Mouse (Mus musculus): ENCODE results near the gene Slc44a1.

Gene Slc44a1

GRCm38 (mm10) chr4:53462505-53463251, 22.5 kb downstream of the Slc44a1 start:
- no peak for DNase-seq (ENCODE audit: low read depth in 2 of 2, low spot score in 2 of 2)

DNA sequence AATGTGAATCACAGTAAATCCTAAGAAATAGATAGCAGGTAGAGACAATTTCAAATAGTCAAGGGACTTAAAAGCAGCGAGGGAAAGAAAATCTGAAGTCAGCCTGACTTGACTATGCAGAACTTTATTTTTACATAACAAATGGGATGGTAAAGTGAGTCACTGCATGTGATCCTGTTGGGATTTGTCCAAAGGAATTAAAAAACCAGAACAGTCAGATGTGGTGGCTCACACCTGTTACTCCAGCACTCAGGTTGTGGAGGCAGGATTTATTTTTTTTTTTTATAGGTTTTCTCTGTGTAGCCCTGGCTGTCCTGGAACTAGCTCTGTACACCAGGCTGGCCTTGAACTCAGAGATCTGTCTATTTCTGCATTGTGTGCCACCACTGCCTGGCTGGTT, 25.7 kb downstream of the Slc44a1 start:
- DNase-seq (ENCODE audit: low read depth in 2 of 2, low spot score in 2 of 2): no peak

DNA sequence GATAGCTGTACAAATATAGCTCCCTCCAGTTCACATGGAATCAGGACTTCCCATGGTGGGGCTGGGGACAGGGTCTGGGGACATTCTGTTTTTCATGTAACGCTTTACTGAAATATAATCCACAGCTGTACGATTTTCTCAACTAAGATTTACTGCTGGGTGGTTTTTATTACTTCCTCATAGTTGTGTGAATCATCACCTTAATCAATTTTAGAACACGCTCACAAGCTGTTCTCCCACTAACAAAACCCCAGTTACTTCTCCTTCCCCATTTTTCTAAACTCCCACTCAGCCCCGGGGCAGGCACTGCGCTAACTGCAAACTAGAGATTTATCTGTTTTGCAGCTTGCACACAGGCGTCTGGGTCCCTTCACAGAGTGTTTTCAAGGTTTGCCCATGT, 28.8 kb downstream of the Slc44a1 start:
- no peak for DNase-seq (ENCODE audit: low read depth in 2 of 2, low spot score in 2 of 2)

- no peak for DNase-seq (ENCODE audit: low read depth in 2 of 2, low spot score in 2 of 2)
Observed at GRCm38 (mm10) chr4:53474109-53474508, 33.9 kb downstream of the Slc44a1 start.

DNA sequence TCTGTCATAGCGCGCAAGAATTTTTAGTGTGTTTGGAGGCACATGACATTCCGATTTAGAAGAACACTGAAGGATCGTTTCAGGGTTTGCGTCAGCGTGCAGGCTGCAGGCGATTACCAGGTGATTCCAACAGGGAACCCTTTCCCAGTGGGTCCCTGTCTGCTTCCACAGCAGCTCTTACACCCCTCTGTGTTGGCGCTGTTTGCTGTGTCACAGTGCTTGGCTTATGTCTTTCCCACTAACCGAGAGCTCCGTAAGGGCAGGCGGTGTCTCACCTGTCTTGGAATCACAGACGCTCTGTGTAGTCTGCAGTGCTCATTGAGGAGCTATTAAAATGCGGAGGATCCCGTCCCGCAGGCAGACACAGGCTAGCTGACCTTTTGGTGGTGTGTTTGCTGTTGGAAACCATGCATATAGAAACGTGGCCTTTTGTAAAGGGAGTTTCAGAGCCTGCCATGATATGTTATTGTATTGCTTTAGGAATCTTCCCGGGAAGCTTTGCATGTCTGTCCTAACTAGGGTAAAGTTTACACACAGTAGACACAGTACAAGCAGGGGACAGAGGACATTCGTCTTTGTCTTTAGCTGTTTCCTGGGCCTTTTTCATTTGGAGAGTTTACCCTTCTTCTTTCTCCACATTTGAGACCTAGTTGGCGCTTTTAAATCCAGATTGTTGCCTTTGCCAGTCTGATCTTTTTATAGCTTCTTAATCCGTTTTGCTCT, 35.2 kb downstream of the Slc44a1 start:
- no peak for DNase-seq (ENCODE audit: low read depth in 2 of 2, low spot score in 2 of 2)

GRCm38 (mm10) chr4:53478644-53479043, 38.4 kb downstream of the Slc44a1 start:
- DNase-seq (ENCODE audit: low read depth in 2 of 2, low spot score in 2 of 2): no peak

- no peak for DNase-seq (ENCODE audit: low read depth in 2 of 2, low spot score in 2 of 2)
Observed at GRCm38 (mm10) chr4:53487216-53488188, 47.3 kb downstream of the Slc44a1 start.

GRCm38 (mm10) chr4:53488803-53489202, 48.6 kb downstream of the Slc44a1 start:
- DNase-seq (ENCODE audit: low read depth in 2 of 2, low spot score in 2 of 2): no peak

- DNase-seq (ENCODE audit: low read depth in 2 of 2, low spot score in 2 of 2): no peak
Observed at GRCm38 (mm10) chr4:53490371-53490770, 50.2 kb downstream of the Slc44a1 start.

GRCm38 (mm10) chr4:53491269-53491668, 51.1 kb downstream of the Slc44a1 start:
- DNase-seq (ENCODE audit: low read depth in 2 of 2, low spot score in 2 of 2): no peak

GRCm38 (mm10) chr4:53495646-53496045, 55.4 kb downstream of the Slc44a1 start:
- no peak for DNase-seq (ENCODE audit: low read depth in 2 of 2, low spot score in 2 of 2)

- no peak for DNase-seq (ENCODE audit: low read depth in 2 of 2, low spot score in 2 of 2)
Observed at GRCm38 (mm10) chr4:53502764-53503163, 62.6 kb downstream of the Slc44a1 start.

DNA sequence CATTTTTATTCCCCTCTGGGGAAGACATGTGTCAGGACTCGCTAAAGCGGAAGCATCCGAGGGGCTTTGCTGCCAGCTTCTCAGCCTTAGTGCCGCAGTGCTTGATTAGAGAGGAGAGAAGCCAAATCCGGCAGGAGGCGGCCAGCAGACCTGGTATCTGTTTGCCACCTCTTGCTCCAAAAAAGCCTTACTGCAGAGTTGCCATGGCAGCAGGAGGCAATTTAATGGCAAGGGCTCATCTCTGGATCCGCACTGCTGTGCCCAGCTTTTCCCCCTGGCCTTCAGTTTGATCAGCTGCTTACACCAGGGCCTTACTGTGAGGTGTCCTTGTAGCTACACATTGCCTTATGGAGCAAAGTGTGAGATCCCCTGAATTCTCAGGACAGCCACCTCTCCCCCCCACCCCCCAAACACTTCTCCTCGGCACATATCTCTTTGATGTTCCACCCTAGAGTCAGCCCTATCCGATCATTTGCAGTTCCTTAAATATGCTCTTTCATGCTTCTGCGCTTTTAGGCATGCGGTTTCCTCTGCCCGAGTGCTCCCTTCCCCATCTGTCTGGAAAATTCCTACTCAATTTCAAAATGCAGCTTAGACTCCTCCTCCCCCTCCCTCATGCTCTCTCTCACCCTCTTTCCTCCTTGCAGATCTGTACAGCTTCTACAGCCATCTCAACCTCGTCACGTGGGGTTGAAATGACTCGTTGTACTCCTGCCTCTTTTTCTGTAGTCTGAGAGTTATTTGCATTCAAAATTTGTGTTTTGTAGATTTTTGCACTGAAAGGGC, 72.1 kb downstream of the Slc44a1 start:
- DNase-seq (ENCODE audit: low read depth in 2 of 2, low spot score in 2 of 2): no peak

DNA sequence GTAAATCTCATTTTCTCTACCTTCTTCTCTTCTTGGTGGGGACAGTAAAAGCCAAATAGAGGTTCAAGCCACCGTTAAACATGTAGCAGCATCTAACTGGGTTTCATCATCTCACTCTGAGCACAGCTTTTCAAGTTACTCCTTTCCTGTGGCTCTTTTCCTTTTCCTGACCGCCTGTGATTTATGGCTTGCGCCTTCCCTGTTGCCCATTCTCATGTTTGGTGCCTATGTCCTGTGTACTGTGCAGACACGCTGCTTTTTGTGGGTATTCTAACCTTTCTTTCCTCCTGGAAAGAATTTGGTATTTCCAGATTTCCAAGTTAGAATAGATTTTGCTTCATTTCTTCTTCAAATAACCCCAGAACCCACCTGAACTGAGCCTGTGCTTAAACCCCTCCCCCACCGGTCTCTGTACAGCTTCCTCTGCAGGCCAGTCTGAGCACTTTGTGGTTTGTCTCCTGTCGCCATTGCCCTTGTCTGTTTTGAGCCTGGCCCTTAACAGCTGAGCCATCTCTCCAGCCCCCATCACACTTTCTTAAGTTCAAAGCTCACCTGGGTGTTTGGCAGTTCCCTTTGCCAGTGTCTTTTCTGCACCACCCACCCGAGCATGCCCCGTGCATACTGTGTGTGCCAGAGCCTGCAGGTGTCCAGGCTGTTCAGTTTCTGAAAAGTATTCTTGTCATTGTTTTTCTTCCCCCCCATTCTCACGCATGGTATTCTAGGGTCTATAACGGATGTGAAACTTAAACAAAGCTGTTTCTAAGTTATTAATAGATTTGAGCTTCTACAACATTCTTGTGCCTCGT, 73.3 kb downstream of the Slc44a1 start:
- no peak for DNase-seq (ENCODE audit: low read depth in 2 of 2, low spot score in 2 of 2)

DNA sequence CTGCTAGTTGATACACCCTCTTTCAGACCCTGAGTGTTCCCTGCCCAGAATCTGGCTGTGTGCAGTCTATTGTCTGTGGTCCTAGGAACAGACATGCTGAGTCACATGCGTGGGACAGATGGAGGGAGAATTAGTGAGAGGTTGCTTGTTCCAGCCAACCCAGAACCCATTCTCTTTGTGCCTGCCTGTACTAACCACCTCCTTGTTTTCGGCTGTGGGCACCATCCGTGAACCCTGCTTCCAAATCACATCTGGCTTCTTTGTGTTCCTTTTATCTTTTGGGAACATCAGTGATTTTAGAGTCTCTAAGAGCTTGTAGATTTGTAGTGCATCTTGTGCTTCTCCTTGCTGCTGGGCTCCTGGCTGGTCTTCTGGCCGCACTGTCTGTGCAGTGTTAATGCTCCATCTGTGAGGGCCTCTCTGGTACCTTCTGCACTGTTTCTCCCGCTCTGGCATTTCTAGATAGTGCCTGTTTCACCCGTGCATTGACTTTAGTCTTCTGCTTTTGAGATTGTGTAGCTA, 75.9 kb downstream of the Slc44a1 start:
- DNase-seq (ENCODE audit: low read depth in 2 of 2, low spot score in 2 of 2): no peak

DNA sequence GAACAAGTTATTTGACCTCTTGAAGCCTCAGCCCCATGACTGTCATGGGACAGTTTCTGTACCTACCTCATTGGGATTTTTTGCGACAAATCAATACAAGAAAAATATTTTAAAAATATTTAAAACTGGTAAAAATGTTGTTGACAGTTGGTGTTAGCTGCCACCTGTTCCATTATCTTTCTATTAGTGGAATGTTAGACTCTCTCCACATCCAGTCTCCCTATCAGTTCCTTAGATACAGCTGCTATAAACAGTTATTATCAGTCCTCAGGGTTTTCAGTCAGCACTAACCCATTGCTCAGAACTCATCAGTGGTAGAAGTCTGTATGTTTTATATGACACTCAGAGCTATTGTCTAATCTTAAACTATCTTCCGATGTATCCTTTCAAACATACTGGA, 79.2 kb downstream of the Slc44a1 start:
- DNase-seq (ENCODE audit: low read depth in 2 of 2, low spot score in 2 of 2): no peak

- no peak for DNase-seq (ENCODE audit: low read depth in 2 of 2, low spot score in 2 of 2)
Observed at GRCm38 (mm10) chr4:53521028-53521427, 80.8 kb downstream of the Slc44a1 start.

DNA sequence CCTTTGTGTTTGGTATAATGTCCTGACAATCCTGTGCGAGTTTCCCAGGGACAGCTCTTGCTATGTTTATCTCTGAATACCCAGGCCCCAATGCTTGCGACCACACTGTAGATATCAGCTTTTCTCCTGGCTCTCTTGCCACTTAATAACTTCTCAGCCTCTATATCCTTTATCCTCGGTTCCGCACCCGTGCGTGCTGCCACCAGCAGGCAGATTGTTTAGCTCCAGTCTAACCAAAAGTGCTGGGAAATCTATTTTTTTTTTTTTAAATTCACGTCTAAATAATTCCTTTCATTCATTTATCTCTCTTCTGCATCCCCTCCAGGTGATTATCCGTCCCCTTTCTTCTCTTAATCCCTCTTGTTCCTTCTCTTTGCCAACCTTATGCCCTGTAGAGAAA, 82.4 kb downstream of the Slc44a1 start:
- DNase-seq (ENCODE audit: low read depth in 2 of 2, low spot score in 2 of 2): no peak

- DNase-seq (ENCODE audit: low read depth in 2 of 2, low spot score in 2 of 2): no peak
Observed at GRCm38 (mm10) chr4:53525503-53525902, 85.3 kb downstream of the Slc44a1 start.

DNA sequence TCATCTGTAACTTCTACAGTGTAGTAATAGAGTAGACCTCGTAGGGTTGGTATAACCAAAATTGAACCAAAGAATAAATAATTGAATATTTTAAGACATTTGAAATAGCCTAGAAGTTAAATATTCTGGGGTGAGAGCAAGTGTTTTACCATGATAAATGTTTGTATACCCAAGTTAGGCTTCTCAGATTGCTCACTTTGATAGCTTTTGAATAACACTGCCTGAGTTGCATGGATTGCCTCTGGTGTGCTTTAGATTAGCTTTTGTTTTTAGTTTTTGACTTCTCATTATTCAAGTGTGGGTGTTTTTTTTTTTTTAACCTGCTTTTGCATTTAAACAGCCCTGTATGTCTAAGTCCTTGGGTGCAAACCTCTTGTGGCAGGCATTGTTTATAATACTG, 85.8 kb downstream of the Slc44a1 start:
- DNase-seq (ENCODE audit: low read depth in 2 of 2, low spot score in 2 of 2): no peak

All from CD8-positive naive resting alpha-beta T cell, adult 2 months (primary cell).